ENCODE assay signal across 38 mouse cellular contexts in genomic region chr8:119694696-119695095, GRCm38 (mm10). TPM values are rescaled to one million over a fixed set of nuclear protein-coding genes. Genes with fewer than 3 reads are reported as not detected.
"Had no signal": no experiment of that assay in that cellular context is flagged by ENCODE, and none has a peak within 500 bp of the region (broad histone marks: within the 10 kb centered on the region; RNA-seq: fewer than 3 reads in every experiment).

No protein-coding gene starts in this region.

- H3K9ac ChIP-seq: limb, embryonic 12.5 days; limb, embryonic 13.5 days; limb, embryonic 15.5 days; liver, embryonic 12.5 days; liver, embryonic 13.5 days; liver, embryonic 14.5 days; liver, embryonic 15.5 days; liver, postnatal 0 days; lung, embryonic 14.5 days; lung, embryonic 15.5 days; midbrain, embryonic 12.5 days; midbrain, embryonic 15.5 days; neural tube, embryonic 12.5 days; neural tube, embryonic 13.5 days had no signal

- H3K4me2 ChIP-seq: limb, embryonic 12.5 days; limb, embryonic 13.5 days; limb, embryonic 15.5 days; liver, embryonic 11.5 days; liver, embryonic 12.5 days; liver, embryonic 13.5 days; liver, embryonic 15.5 days; lung, embryonic 14.5 days; lung, embryonic 15.5 days; midbrain, embryonic 11.5 days; midbrain, embryonic 12.5 days; midbrain, embryonic 15.5 days; neural tube, embryonic 12.5 days; neural tube, embryonic 13.5 days had no signal

- ATAC-seq: liver, embryonic 12.5 days; liver, postnatal 0 days; lung, postnatal 0 days; midbrain, embryonic 15.5 days; midbrain, embryonic 16.5 days had no signal

- H3K4me3 ChIP-seq: limb, embryonic 10.5 days; limb, embryonic 12.5 days; limb, embryonic 13.5 days; limb, embryonic 15.5 days; liver, embryonic 12.5 days; liver, embryonic 13.5 days; liver, embryonic 15.5 days; lung, embryonic 15.5 days; megakaryocyte, embryonic 14.5 days; midbrain, embryonic 12.5 days; midbrain, embryonic 15.5 days; myocyte; neural tube, embryonic 12.5 days; neural tube, embryonic 13.5 days had no signal

- DNase-seq: left cerebral cortex, postnatal 4 days; liver; liver, embryonic 13.5 days; liver, postnatal 0 days; lung, adult 18-20 months; lung, adult 2 months; lung, embryonic 14.5 days; lung, postnatal 10 days; lung, postnatal 14 days; lung, postnatal 36 days; lung, postnatal 4 days; midbrain, embryonic 14.5 days had no signal

- H3K36me3 ChIP-seq: limb, embryonic 10.5 days; limb, embryonic 12.5 days; limb, embryonic 13.5 days; limb, embryonic 15.5 days; liver, embryonic 12.5 days; liver, embryonic 13.5 days; liver, embryonic 15.5 days; lung, embryonic 15.5 days; midbrain, embryonic 12.5 days; midbrain, embryonic 15.5 days; neural tube, embryonic 12.5 days; neural tube, embryonic 13.5 days had no signal

- H3K27ac ChIP-seq: limb, embryonic 10.5 days; limb, embryonic 12.5 days; limb, embryonic 13.5 days; limb, embryonic 15.5 days; liver, embryonic 12.5 days; liver, embryonic 13.5 days; liver, embryonic 14.5 days; liver, embryonic 15.5 days; lung, embryonic 15.5 days; macrophage; midbrain, embryonic 12.5 days; midbrain, embryonic 15.5 days; neural tube, embryonic 12.5 days; neural tube, embryonic 13.5 days had no signal

- H3K9me3 ChIP-seq: limb, embryonic 10.5 days; limb, embryonic 12.5 days; limb, embryonic 13.5 days; limb, embryonic 15.5 days; liver, embryonic 12.5 days; liver, embryonic 13.5 days; liver, embryonic 15.5 days; lung, embryonic 15.5 days; megakaryocyte, embryonic 14.5 days; midbrain, embryonic 12.5 days; midbrain, embryonic 15.5 days; neural tube, embryonic 12.5 days; neural tube, embryonic 13.5 days had no signal

RNA-seq across cellular contexts. Expression of gene Atp2c2, which starts 5.1 kb away (rescaled TPM):
- total RNA-seq: liver, adult 2 months; megakaryocyte progenitor cell, adult 5-6 weeks; megakaryocyte, adult 5-6 weeks; monocyte, adult 5-6 weeks had no signal
- polyA plus RNA-seq: liver, adult 2 months; macrophage had no signal

RNA-seq across cellular contexts. Expression of gene Wfdc1, which starts 28.5 kb away (rescaled TPM):
- total RNA-seq: megakaryocyte progenitor cell, adult 5-6 weeks; megakaryocyte, adult 5-6 weeks; megakaryocyte-erythroid progenitor cell, adult 5-6 weeks; monocyte, adult 5-6 weeks had no signal
- polyA plus RNA-seq: limb, embryonic 11.5 days; limb, embryonic 12.5 days; macrophage had no signal

RNA-seq across cellular contexts. Expression of gene Kcng4, which starts 59.2 kb away (rescaled TPM):
- total RNA-seq: left cerebral cortex, postnatal 4 days; megakaryocyte progenitor cell, adult 5-6 weeks; megakaryocyte, adult 5-6 weeks; megakaryocyte-erythroid progenitor cell, adult 5-6 weeks; monocyte, adult 5-6 weeks had no signal
- polyA plus RNA-seq: limb, embryonic 10.5 days; limb, embryonic 11.5 days; limb, embryonic 13.5 days; liver, adult 2 months; liver, embryonic 11.5 days; liver, embryonic 12.5 days; liver, embryonic 13.5 days; liver, embryonic 14.5 days; liver, embryonic 15.5 days; liver, embryonic 16.5 days; liver, postnatal 0 days; lung, embryonic 14.5 days; macrophage; midbrain, embryonic 12.5 days; myocyte; neural tube, embryonic 13.5 days had no signal
